5 mouse cellular contexts compared by ENCODE assay signal in genomic region chr13:68093311-68093710, GRCm38 (mm10).
DNase-seq lines count a peak whose midpoint lies in the region.

No protein-coding gene starts in this region.

- DNase-seq in adrenal gland, adult (ENCODE audit: inconsistent age in 2 of 2, low spot score in 1 of 2) = peak; percentile 56 to 84
- DNase-seq in adrenal gland, adult 2 months = peak; percentile 39
- peak; percentile 53 for DNase-seq in adrenal gland, adult 8-10 months
- peak; percentile 41 for DNase-seq in heart, adult 11 months
- DNase-seq in ovary, adult 18-20 months (ENCODE audit: low spot score) = peak; percentile 6

Comparison
In these comparisons a context has a peak if more than half of its experiments do, and no peak if none do; other contexts are left out.
1. Peak in every context shown above with its lines: DNase-seq.
2. DNase-seq: peak in every context shown above with its lines; median percentile 70 in adrenal gland, adult; 53 in adrenal gland, adult 8-10 months; 41 in heart, adult 11 months; 39 in adrenal gland, adult 2 months; 6 in ovary, adult 18-20 months.